Mouse (Mus musculus) liver, postnatal 0 days (tissue): ENCODE measurements around the gene Cd320. TPM values are rescaled to one million over a fixed set of nuclear protein-coding genes. Genes with fewer than 3 reads are reported as not detected.

ENCODE experiments used
- ATAC-seq: fragments of 200-750 bp; cut with Nextera tagmentation; 2 replicates; pipeline ENCODE4 v1.8.0; 2017; ENCODE audit warnings: mild to moderate bottlenecking, moderate library complexity
- DNase-seq: peaks from one replicate; pipeline ENCODE4 v3.0.0-alpha.2; 2016
- H3K27ac ChIP-seq: fragments of 300-500 bp; sonication (generic); 2 replicates; pipeline ENCODE4 v1.5.1; 2014; ENCODE audit warnings: antibody characterized with exemption, moderate library complexity, mild to moderate bottlenecking, low read depth
- H3K27me3 ChIP-seq: fragments of 300-500 bp; sonication (generic); 2 replicates; pipeline ENCODE4 v1.6.1; 2014; ENCODE audit warnings: low read length, control low read depth, mixed read lengths; ENCODE audit not compliant: insufficient read depth
- H3K36me3 ChIP-seq: fragments of 300-500 bp; sonication (generic); replicated peaks from 2 replicates; pipeline ENCODE4 v1.6.1; 2014; ENCODE audit warnings: mild to moderate bottlenecking, control low read depth, low read length, moderate library complexity, mixed read lengths; ENCODE audit not compliant: insufficient read depth
- H3K4me1 ChIP-seq: fragments of 300-500 bp; sonication (generic); 2 replicates; pipeline ENCODE4 v1.6.1; 2014; ENCODE audit warnings: antibody characterized with exemption, mild to moderate bottlenecking, control low read depth; ENCODE audit not compliant: insufficient read depth
- H3K4me2 ChIP-seq: fragments of 300-500 bp; sonication (generic); 2 replicates; pipeline ENCODE4 v1.6.1; 2014; ENCODE audit warnings: low read depth, mild to moderate bottlenecking, low read length, moderate library complexity, mixed read lengths
- H3K4me3 ChIP-seq: fragments of 300-500 bp; sonication (generic); 2 replicates; pipeline ENCODE4 v1.5.1; 2014; ENCODE audit warnings: low read depth, low read length
- H3K9ac ChIP-seq: fragments of 300-500 bp; sonication (generic); replicated peaks from 2 replicates; pipeline ENCODE4 v1.6.1; 2014; ENCODE audit warnings: mild to moderate bottlenecking, moderate library complexity
- H3K9me3 ChIP-seq: fragments of 300-500 bp; sonication (generic); 2 replicates; pipeline ENCODE4 v1.6.1; 2016; ENCODE audit warnings: mild to moderate bottlenecking, control low read depth, low read length, mixed read lengths
- CTCF ChIP-seq: sonication (generic); IDR thresholded peaks from 2 replicates; pipeline ENCODE4 v1.5.1; 2016; ENCODE audit warnings: antibody characterized with exemption, low read depth
- EP300 ChIP-seq: IDR thresholded peaks from 2 replicates; pipeline ENCODE4 v1.6.1; 2016; ENCODE audit warnings: antibody characterized with exemption, low read depth, mild to moderate bottlenecking
- WGBS: fragments of 180-500 bp; shearing (Covaris S2); extraction: QIAGEN DNeasy Blood & Tissue Kit; methylation state at CpG from one replicate; pipeline ENCODE4 v1.1.7; 2014; ENCODE audit not compliant: insufficient replicate concordance; 5-methylcytosine and 5-hydroxymethylcytosine counted together
- polyA plus RNA-seq: library from polyadenylated mRNA; unstranded; fragments of >200 nt; fragmentation: Nextera tagmentation; extraction: Ambion mirVana; gene quantifications from 2 replicates; pipeline ENCODE4 v1.2.1, GENCODE M21; 2015

Gene Cd320
- polyA plus RNA-seq, 1 experiment from 2014 or later = 16.6 TPM

- TF ChIP-seq CTCF = no peak
- Histone ChIP-seq H3K27me3 (peaks cover 6% of the 10 kb centered on the region; the same call in 1 of the 2 replicates), H3K4me1 (peaks cover 8% of the 10 kb centered on the region), H3K36me3 (no peaks in the 10 kb centered on the region), H3K27ac (peak overlapping the region; percentile 44), H3K4me2 (no peak overlapping the region), H3K9me3 (no peaks in the 10 kb centered on the region), H3K9ac (no peak overlapping the region), H3K4me3 (no peak overlapping the region)
- peak; percentile 16; the same call in 1 of the 2 replicates for ATAC-seq
- WGBS = 53% methylated on average over 8 of the region's 9 CpGs
- no peak for DNase-seq
Measured at GRCm38 (mm10) chr17:33807181-33807888, 35.6 kb upstream of the Cd320 start.

GRCm38 (mm10) chr17:33808192-33808591, 34.7 kb upstream of the Cd320 start:
- Histone ChIP-seq H3K9ac (0 out of 2 replicates have a peak overlapping the region, but pooled peaks have one; percentile 16), H3K27ac (no peak overlapping the region), H3K9me3 (no peaks in the 10 kb centered on the region), H3K4me2 (no peak overlapping the region), H3K4me1 (peaks cover 8% of the 10 kb centered on the region), H3K27me3 (peaks cover 6% of the 10 kb centered on the region; the same call in 1 of the 2 replicates), H3K4me3 (no peak overlapping the region), H3K36me3 (no peaks in the 10 kb centered on the region)
- ATAC-seq (no peak), DNase-seq (no peak)
- WGBS = 18% methylated on average over 10 of the region's 10 CpGs
- TF ChIP-seq CTCF (no peak), EP300 (no peak)

DNA sequence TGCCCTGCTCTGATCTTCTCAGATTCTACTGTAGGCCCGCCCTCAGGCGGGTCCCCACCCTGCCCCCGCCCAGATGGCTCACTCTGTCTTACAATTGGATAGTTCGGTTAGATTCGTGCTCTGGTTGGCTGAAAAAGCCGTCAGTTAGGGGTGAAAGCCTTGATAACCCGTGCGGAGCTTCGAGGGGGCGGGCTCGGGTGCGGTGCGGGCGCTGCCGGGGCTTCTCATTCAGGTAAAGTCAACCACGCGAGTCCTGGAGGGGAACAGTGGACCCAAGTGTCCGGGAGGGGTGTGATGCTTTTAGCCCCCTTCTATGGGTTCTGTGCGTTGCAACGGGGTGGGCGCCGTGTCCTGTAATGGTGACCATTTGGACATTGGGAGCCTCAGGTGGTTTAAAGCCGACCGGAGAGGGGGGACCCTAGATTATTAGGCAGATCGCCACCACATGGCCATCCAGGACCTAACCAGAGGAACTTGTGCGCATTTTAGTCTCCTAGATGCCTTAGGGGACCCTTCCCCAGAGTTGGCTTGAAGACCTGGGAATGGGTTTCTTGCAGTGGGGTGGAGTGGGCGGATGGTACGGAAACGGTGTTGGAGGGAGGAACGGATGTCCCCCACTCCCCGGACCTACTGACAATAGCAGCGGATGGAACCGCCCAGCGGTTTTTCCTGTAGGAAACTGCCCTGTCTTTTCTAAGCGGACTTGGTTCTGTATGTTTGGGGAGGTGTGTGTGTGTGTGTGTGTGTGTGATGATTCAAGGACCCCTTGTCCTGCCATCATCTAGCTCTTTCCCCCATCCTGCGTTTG, 32.4 kb upstream of the Cd320 start, which contains the start of gene Kank3:
TSS of gene Kank3 (plus strand) at position 186 of the 808 bp plus-strand sequence.
- H3K9me3 ChIP-seq = no peaks in the 10 kb centered on the region
- 2% methylated on average over 36 of the region's 36 CpGs for WGBS
- H3K4me2 ChIP-seq = peak within 1 kb of the TSS; percentile 88
- peak within 1 kb of the TSS; percentile 66 for H3K9ac ChIP-seq
- TF ChIP-seq CTCF = no peak
- TF ChIP-seq EP300 = peak; percentile 30; the same call in 1 of the 2 replicates
- H3K27me3 ChIP-seq = peaks cover 6% of the 10 kb centered on the region; the same call in 1 of the 2 replicates
- H3K4me3 ChIP-seq = peak within 1 kb of the TSS; percentile 58
- peak within 1 kb of the TSS; percentile 57 for H3K27ac ChIP-seq
- DNase-seq = peak; percentile 92
- H3K4me1 ChIP-seq = peaks cover 8% of the 10 kb centered on the region
- H3K36me3 ChIP-seq = no peaks in the 10 kb centered on the region
- peak; percentile 96 for ATAC-seq

DNA sequence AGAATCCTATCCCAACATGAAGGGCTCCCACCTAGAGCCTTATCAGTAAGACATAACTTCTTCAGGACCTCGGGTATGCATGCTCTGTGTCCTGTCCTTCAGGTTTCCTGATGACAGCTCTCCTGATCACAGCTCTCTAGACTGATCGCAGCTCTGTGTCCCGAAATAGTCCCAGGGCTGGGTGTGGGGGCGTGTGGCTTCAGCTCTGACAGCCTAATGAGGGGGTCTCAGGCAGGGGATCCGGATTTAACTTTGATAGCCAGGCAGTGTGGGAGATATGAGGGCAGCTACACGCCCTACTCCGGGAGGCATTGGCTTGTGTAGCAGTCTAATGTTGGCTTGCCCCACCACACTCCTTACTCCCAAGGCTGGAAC, 31.8 kb upstream of the Cd320 start:
- ATAC-seq = no peak
- peak overlapping the region; percentile 57 for H3K27ac ChIP-seq

DNA sequence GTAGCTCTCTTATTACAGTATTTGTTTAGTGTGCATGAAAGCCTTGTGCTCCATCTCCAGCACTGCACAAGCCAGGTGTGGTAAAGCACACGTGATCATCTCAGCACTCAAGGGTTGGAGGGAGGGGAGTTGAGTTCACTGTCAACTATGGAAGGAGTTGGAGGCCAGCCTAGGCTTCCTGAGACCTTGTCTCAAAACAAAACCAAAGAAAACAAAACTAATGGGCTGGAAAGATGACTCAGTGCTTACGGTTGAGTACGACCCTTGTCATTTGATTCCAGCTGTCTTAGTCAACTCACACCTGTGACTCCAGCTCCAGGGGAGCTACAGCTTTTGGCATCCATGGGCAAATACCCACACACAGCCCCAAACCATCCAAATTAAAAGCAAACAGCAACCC, 30.4 kb upstream of the Cd320 start:
- DNase-seq (no peak), ATAC-seq (no peak)
- Histone ChIP-seq H3K9ac (no peak overlapping the region), H3K36me3 (no peaks in the 10 kb centered on the region), H3K9me3 (no peaks in the 10 kb centered on the region), H3K4me1 (peaks cover 19% of the 10 kb centered on the region), H3K27ac (no peak overlapping the region; the same call in 1 of the 2 replicates), H3K27me3 (peaks cover 6% of the 10 kb centered on the region; the same call in 1 of the 2 replicates), H3K4me2 (no peak overlapping the region), H3K4me3 (no peak overlapping the region)
- WGBS = 45% methylated on average over 3 of the region's 3 CpGs
- no peak for TF ChIP-seq CTCF
- TF ChIP-seq EP300 = no peak

More for the DNA sequence above, 31.8 kb upstream of the Cd320 start:
- peaks cover 12% of the 10 kb centered on the region for H3K4me1 ChIP-seq
- DNase-seq = no peak
- H3K4me3 ChIP-seq = peak overlapping the region; percentile 58
- H3K36me3 ChIP-seq = no peaks in the 10 kb centered on the region
- H3K27me3 ChIP-seq = peaks cover 6% of the 10 kb centered on the region; the same call in 1 of the 2 replicates
- peak overlapping the region; percentile 46; the same call in 1 of the 2 replicates for H3K9ac ChIP-seq
- no peaks in the 10 kb centered on the region for H3K9me3 ChIP-seq
- WGBS = 20% methylated on average over 7 of the region's 7 CpGs
- TF ChIP-seq CTCF = no peak
- TF ChIP-seq EP300 = no peak
- H3K4me2 ChIP-seq = peak overlapping the region; percentile 88

DNA sequence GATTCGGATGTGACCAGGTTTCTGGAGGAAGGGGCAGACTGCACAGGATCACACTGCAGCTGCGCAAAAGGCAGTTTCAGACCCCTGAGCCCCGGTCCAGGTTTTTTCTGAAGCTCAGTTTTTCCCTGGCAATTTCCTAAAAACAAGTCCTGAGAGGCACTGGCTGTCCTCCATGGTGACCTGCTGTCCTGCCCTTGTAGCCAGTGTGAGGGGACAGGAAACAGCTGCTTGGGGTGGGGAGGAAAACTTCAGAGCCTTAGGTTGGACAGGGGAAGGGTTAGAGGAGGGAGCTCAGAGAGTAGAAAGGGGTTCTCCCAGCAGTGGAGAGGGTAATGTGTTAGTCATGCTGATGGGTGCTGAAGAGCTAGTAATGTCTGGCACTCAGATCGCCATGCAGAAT, 29.9 kb upstream of the Cd320 start:
- no peak for ATAC-seq
- H3K9ac ChIP-seq = no peak overlapping the region
- H3K27ac ChIP-seq = no peak overlapping the region; the same call in 1 of the 2 replicates
- TF ChIP-seq CTCF (no peak), EP300 (peak; percentile 34; the same call in 1 of the 2 replicates)
- 57% methylated on average over 4 of the region's 4 CpGs for WGBS
- H3K36me3 ChIP-seq = no peaks in the 10 kb centered on the region
- H3K27me3 ChIP-seq = peaks cover 6% of the 10 kb centered on the region; the same call in 1 of the 2 replicates
- no peak overlapping the region for H3K4me3 ChIP-seq
- H3K9me3 ChIP-seq = no peaks in the 10 kb centered on the region
- peaks cover 22% of the 10 kb centered on the region for H3K4me1 ChIP-seq
- H3K4me2 ChIP-seq = no peak overlapping the region
- DNase-seq = no peak
